Mouse (Mus musculus) brain, adult 10 weeks (tissue): ENCODE data around the gene Pamr1. TPM values are rescaled to one million over a fixed set of nuclear protein-coding genes. Genes with fewer than 3 reads are reported as not detected.

Source experiments
- polyA plus RNA-seq: library from polyadenylated mRNA; stranded (reverse); fragments of 350-450 nt; fragmentation: Illumina TruSeq; extraction: RNeasy Lipid Tissue Mini Kit (QIAGEN cat#74804); gene quantifications from one replicate; pipeline ENCODE4 v1.2.3, GENCODE M21; 2015; ENCODE audit warnings: low read depth, low replicate concordance

Pamr1 gene
- 30.7 TPM for polyA plus RNA-seq

GRCm38 (mm10) chr2:102549611-102550266 is at the start of gene Pamr1:
Gene Pamr1, plus strand, starts transcription at chr2:102550012.

GRCm38 (mm10) chr2:102658163-102658660 is 108.4 kb downstream of the Pamr1 start, which contains the start of gene Slc1a2:
Gene Slc1a2, plus strand, starts transcription at chr2:102658659.

Other genes with a start within 250 kb of the Pamr1 start
- gene Trim44, start 142.2 kb upstream of the Pamr1 start, polyA plus RNA-seq, result 132 TPM
- 31.4 TPM for gene Fjx1, start 97.5 kb upstream of the Pamr1 start, polyA plus RNA-seq
- gene Slc1a2, start 108.6 kb downstream of the Pamr1 start, polyA plus RNA-seq, result 501 TPM